Mouse (Mus musculus) forebrain, postnatal 0 days (tissue): Measurements from ENCODE around the gene Dnajc9. TPM values are rescaled to one million over a fixed set of nuclear protein-coding genes. Genes with fewer than 3 reads are reported as not detected.
A peak's percentile ranks its signal among the peaks of the same experiment; 100 is the strongest.

Source experiments
- ATAC-seq: fragments of 200-750 bp; cut with Nextera tagmentation; 2 replicates; pipeline ENCODE4 v1.8.0; 2017; ENCODE audit warnings: mild to moderate bottlenecking, moderate library complexity
- DNase-seq: peaks from one replicate; pipeline ENCODE4 v3.0.0-alpha.2; 2015
- H3K27ac ChIP-seq: fragments of 300-500 bp; sonication (generic); 2 replicates; pipeline ENCODE4 v1.5.1; 2014; ENCODE audit warnings: low read depth, mild to moderate bottlenecking, antibody characterized with exemption, low read length, moderate library complexity, mixed read lengths
- H3K27me3 ChIP-seq: fragments of 300-500 bp; sonication (generic); 2 replicates; pipeline ENCODE4 v1.6.1; 2014; ENCODE audit warnings: mild to moderate bottlenecking, low read length, mixed read lengths; ENCODE audit not compliant: insufficient read depth
- H3K36me3 ChIP-seq: fragments of 300-500 bp; sonication (generic); 2 replicates; pipeline ENCODE4 v1.6.1; 2014; ENCODE audit warnings: mild to moderate bottlenecking, moderate library complexity; ENCODE audit not compliant: insufficient read depth
- H3K4me1 ChIP-seq: fragments of 300-500 bp; sonication (generic); 2 replicates; pipeline ENCODE4 v1.6.1; 2014; ENCODE audit warnings: antibody characterized with exemption; ENCODE audit not compliant: insufficient read depth
- H3K4me2 ChIP-seq: fragments of 300-500 bp; sonication (generic); 2 replicates; pipeline ENCODE4 v1.6.1; 2014; ENCODE audit warnings: low read depth, mild to moderate bottlenecking, moderate library complexity
- H3K4me3 ChIP-seq: fragments of 300-500 bp; sonication (generic); 2 replicates; pipeline ENCODE4 v1.5.1; 2014; ENCODE audit warnings: low read depth, low read length, mixed read lengths
- H3K9ac ChIP-seq: fragments of 300-500 bp; sonication (generic); 2 replicates; pipeline ENCODE4 v1.6.1; 2014; ENCODE audit warnings: mild to moderate bottlenecking
- H3K9me3 ChIP-seq: fragments of 300-500 bp; sonication (generic); 2 replicates; pipeline ENCODE4 v1.6.1; 2016; ENCODE audit warnings: low read length
- CTCF ChIP-seq: sonication (generic); IDR thresholded peaks from 2 replicates; pipeline ENCODE4 v1.5.1; 2016; ENCODE audit warnings: antibody characterized with exemption, control low read depth, low read depth
- WGBS: fragments of 180-500 bp; shearing (Covaris S2); extraction: QIAGEN DNeasy Blood & Tissue Kit; methylation state at CpG from one replicate; pipeline ENCODE4 v1.1.7; 2014; 5-methylcytosine and 5-hydroxymethylcytosine counted together
- polyA plus RNA-seq: library from polyadenylated mRNA; unstranded; fragments of >200 nt; fragmentation: Nextera tagmentation; extraction: Ambion mirVana; gene quantifications from 2 replicates; pipeline ENCODE4 v1.2.1, GENCODE M21; 2015
- total RNA-seq: library from RNA; depleted of rRNA; stranded (reverse); fragments of >200 nt; gene quantifications from 2 replicates; pipeline ENCODE4 v1.2.3, GENCODE M21; 2014

The Dnajc9 gene
- total and polyA plus RNA-seq, 2 experiments from 2014 or later, result 74.1 to 115 TPM

DNA sequence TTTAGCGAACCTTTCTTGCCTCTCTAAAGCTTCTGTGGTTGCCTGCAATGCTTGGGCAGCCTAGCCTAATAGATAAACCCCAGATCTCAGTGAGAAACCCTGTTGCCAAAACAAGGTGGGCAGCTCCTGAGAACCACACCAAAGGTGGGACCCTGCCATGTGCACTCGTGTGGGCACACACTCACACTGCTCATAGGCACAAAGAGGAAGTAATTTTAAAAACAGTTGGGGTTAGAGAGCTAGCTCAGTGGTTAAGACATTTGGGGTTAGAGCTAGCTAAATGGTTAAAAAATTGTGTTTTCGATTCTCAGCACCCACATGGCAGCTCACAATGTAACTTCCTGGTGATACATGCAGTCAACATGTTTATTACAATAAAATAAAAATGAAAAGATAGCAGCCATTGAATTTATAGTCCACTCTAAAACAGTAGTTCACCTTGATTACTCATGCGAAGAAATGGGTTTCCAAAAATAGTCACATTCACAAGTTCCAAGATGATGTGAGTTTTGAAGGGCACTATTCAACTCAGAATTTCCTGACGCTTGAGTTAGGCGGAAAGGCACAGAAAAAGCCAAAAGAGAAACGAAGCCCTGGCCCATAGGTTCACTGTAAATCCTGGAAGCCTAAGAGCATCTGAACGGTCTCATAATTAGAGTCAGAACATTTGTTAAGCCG lies 8.8 kb downstream of the Dnajc9 start:
- Histone ChIP-seq H3K4me2 (no peak overlapping the region), H3K4me3 (no peak overlapping the region), H3K9me3 (no peaks in the 10 kb centered on the region), H3K27ac (no peak overlapping the region), H3K9ac (no peak overlapping the region), H3K4me1 (no peaks in the 10 kb centered on the region), H3K27me3 (no peaks in the 10 kb centered on the region), H3K36me3 (peaks cover 53% of the 10 kb centered on the region)
- DNase-seq, result no peak
- TF ChIP-seq CTCF, result no peak
- ATAC-seq, result no peak
- WGBS, result 85% methylated on average over 9 of the region's 9 CpGs

DNA sequence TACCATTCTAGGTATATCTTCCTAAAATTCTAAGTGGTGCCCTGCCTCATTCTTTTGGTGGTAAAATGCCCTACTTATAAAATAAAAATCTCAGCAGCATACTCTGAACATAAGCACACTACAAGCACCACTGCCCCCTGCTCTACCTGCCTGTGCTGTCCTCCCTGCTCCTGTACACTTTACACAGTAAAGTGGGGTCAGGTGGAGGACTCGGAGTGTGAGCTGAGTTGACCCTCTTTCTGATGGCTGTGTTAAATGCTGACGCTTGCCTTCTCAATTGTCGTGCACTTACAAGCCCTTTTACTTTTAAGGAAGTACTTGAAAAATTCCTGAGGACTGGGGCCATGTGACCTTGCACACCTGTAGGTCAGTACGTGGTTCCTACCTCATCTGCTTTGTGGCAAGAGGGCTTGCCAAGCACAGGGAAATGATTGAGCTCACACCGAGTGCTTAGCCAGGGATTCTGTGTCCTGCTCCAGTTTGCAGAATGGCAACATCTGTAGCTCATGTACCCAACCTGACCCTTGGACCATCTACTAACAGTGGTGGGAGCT lies 9.5 kb downstream of the Dnajc9 start:
- peaks cover 53% of the 10 kb centered on the region for H3K36me3 ChIP-seq
- WGBS, result 96% methylated on average over 5 of the region's 5 CpGs
- no peaks in the 10 kb centered on the region for H3K9me3 ChIP-seq
- no peak overlapping the region for H3K27ac ChIP-seq
- H3K9ac ChIP-seq, result no peak overlapping the region
- H3K4me3 ChIP-seq, result no peak overlapping the region
- H3K27me3 ChIP-seq, result no peaks in the 10 kb centered on the region
- no peak for TF ChIP-seq CTCF
- no peak for DNase-seq
- no peaks in the 10 kb centered on the region for H3K4me1 ChIP-seq
- no peak for ATAC-seq
- no peak overlapping the region for H3K4me2 ChIP-seq

DNA sequence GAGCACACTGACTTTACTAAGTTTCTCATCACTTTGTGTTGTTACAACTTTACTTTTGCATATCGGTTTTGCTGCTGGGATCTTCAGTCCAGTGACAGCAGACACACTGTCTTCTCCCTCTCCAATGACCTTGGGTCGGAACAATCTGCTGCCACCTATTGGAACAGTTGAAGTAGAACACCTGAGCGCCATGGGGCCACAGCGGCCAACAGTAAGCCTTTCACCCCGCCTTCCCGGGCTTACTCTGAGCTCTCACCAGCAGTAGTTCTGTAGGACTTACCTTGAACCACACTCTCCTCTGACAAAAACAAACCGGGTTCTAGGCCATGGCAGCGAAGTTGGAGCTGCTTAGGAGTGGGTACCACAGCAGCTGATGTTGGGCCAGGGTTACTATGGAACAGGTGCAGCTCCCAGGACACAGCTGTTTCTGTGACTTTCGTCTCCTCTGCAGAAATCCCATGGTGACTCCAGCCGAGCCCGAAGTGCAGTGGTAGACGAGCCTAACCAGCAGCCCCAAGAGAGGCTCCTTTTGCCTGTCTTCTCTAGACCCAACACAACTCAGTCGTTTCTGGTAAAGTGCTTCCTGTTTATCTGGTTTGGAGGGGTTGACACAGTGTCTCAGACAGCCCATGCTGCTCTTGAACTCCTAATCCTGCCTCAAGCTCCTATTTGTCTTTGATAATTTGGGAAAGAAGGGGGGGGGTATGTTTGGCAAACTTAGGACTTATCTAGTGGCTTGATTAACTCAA lies 10.2 kb downstream of the Dnajc9 start:
- H3K9ac ChIP-seq, result no peak overlapping the region
- no peak for DNase-seq
- peak; percentile 50 for TF ChIP-seq CTCF
- no peaks in the 10 kb centered on the region for H3K4me1 ChIP-seq
- no peaks in the 10 kb centered on the region for H3K9me3 ChIP-seq
- H3K27me3 ChIP-seq, result no peaks in the 10 kb centered on the region
- H3K27ac ChIP-seq, result no peak overlapping the region
- H3K4me3 ChIP-seq, result no peak overlapping the region
- WGBS, result 39% methylated on average over 13 of the region's 13 CpGs
- peak; percentile 54; the same call in 1 of the 2 replicates for ATAC-seq
- H3K36me3 ChIP-seq, result peaks cover 54% of the 10 kb centered on the region
- no peak overlapping the region for H3K4me2 ChIP-seq

DNA sequence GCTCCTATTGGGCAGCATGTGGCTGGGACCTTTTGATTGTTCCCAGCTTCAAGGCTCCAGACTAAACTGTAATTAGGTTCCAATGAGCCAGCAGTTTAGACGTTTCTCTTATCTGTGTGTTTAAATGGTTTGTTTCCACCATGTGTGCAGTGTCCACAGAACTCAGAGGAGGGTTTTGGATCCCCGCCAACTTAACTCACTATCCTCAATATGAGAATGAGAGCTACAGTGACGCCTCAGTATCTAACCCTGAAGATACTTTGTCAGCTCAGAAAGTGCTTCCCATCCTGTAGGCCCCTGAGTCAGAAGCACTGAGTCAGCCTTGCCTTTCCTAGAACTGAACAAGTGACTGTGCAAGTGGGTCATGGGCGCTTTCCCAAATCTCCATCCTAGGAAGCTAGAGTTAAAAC lies 11.6 kb downstream of the Dnajc9 start:
- Histone ChIP-seq H3K4me3 (no peak overlapping the region), H3K4me2 (no peak overlapping the region), H3K36me3 (peaks cover 57% of the 10 kb centered on the region), H3K4me1 (no peaks in the 10 kb centered on the region), H3K9ac (no peak overlapping the region), H3K9me3 (no peaks in the 10 kb centered on the region), H3K27me3 (no peaks in the 10 kb centered on the region), H3K27ac (no peak overlapping the region)
- no peak for DNase-seq
- 76% methylated on average over 4 of the region's 4 CpGs for WGBS
- no peak for TF ChIP-seq CTCF
- no peak for ATAC-seq

DNA sequence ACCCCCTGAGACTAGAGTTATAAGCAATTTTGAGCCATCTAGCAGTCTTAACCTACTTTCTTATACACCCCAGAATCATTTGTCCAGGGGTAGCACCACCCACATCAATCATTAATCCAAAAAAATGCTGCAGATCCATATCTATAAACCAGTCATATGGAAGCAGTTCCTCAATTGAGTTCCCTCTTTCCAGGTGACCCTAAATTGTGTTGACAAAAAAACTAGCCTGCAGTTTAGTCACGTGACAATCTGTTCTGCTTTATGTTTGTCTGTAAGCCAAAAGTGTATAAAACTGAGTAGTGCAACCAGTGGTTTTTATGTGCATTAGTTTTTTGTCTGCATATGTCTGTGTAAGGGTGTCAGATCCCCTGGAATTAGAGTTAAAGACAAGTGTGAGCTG lies 16.9 kb downstream of the Dnajc9 start:
- no peak overlapping the region for H3K4me2 ChIP-seq
- H3K9ac ChIP-seq, result no peak overlapping the region
- H3K4me3 ChIP-seq, result no peak overlapping the region
- no peaks in the 10 kb centered on the region for H3K9me3 ChIP-seq
- H3K27ac ChIP-seq, result no peak overlapping the region
- peaks cover 51% of the 10 kb centered on the region for H3K36me3 ChIP-seq
- no peak for TF ChIP-seq CTCF
- no peaks in the 10 kb centered on the region for H3K27me3 ChIP-seq
- 89% methylated on average over 1 of the region's 1 CpGs for WGBS
- no peak for ATAC-seq
- H3K4me1 ChIP-seq, result no peaks in the 10 kb centered on the region
- DNase-seq, result no peak

DNA sequence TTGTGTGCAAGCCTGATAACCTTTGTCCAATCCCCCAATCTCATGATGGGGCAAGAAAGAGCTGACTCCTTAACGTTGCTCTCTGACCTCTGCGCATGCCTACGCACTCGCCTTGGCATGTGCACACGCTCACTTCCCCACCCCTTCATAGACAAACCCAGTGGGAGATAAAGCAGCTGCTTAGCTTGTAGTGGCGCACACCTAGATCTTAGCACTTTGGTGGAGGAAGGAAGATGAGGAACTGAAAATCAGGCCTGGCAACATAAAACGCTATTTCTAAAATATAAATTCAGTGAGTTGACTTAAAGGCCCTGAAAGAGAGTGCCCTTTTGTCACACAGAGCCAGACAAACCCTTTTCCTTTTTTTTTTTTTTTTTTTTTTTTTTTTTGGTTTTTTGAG lies 17.9 kb downstream of the Dnajc9 start:
- no peaks in the 10 kb centered on the region for H3K9me3 ChIP-seq
- no peak overlapping the region for H3K27ac ChIP-seq
- H3K27me3 ChIP-seq, result no peaks in the 10 kb centered on the region
- no peak overlapping the region for H3K4me3 ChIP-seq
- H3K9ac ChIP-seq, result no peak overlapping the region
- DNase-seq (no peak), ATAC-seq (no peak)
- H3K4me1 ChIP-seq, result no peaks in the 10 kb centered on the region
- no peak overlapping the region for H3K4me2 ChIP-seq
- WGBS, result 89% methylated on average over 7 of the region's 7 CpGs
- peaks cover 46% of the 10 kb centered on the region for H3K36me3 ChIP-seq
- TF ChIP-seq CTCF, result no peak

DNA sequence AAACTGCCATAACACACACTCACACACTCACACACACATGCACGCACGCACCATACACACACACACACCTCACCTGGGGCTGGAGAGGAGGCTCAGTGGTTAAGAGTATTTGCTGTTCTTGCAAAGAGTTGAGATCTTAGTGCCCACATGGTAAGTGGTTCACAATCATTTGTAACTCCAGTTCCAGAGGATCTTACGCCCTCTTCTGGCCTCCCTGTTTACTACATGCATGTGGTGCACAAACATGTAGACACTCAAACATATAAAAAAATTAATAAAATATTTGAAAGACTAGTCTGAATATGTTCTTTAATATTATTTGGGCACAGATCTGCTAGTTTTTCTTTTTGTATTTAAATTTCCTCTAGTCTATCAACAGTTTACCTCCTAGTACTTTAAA lies 20.4 kb downstream of the Dnajc9 start:
- H3K4me3 ChIP-seq, result no peak overlapping the region
- H3K27ac ChIP-seq, result no peak overlapping the region
- no peak for TF ChIP-seq CTCF
- no peak overlapping the region for H3K9ac ChIP-seq
- H3K27me3 ChIP-seq, result no peaks in the 10 kb centered on the region
- H3K4me1 ChIP-seq, result no peaks in the 10 kb centered on the region
- H3K36me3 ChIP-seq, result peaks cover 55% of the 10 kb centered on the region
- no peaks in the 10 kb centered on the region for H3K9me3 ChIP-seq
- H3K4me2 ChIP-seq, result no peak overlapping the region
- DNase-seq (no peak), ATAC-seq (no peak)
- whole genome bisulfite sequencing, result 93% methylated on average over 3 of the region's 3 CpGs
